Mouse (Mus musculus) Patski (cell line): Measurements from ENCODE around the gene Mef2a. TPM values are rescaled to one million over a fixed set of nuclear protein-coding genes. Genes with fewer than 3 reads are reported as not detected.

Experiments
- ATAC-seq: fragments of 100-300 bp; one replicate; pipeline ENCODE4 v1.8.0; 2021
- CTCF ChIA-PET: fragments of 350-600 bp; sonication (Branson Sonifier 250); formaldehyde crosslinking; loops from one replicate; lab custom pipeline; 2022; ENCODE audit warnings: inconsistent platforms; lab: Charles Lee
- POLR2A ChIA-PET: fragments of 350-600 bp; sonication (Branson Sonifier 250); formaldehyde crosslinking; loops from one replicate; lab custom pipeline; 2022; ENCODE audit warnings: antibody characterized with exemption, inconsistent platforms; lab: Charles Lee
- DNase-seq: peaks from one replicate; pipeline ENCODE4 v3.0.0-alpha.2; 2011; ENCODE audit warnings: low read depth, low spot score
- H3K27me3 ChIP-seq: fragments of 371-371 bp; one replicate; pipeline ENCODE4 v1.5.1; 2021
- CTCF ChIP-seq: fragments of 100-300 bp; IDR thresholded peaks from one replicate; pipeline ENCODE4 v1.5.1; 2021
- in situ Hi-C: fragments of 300-500 bp; cut with MboI; formaldehyde crosslinking; loops from 3 replicates; pipeline ENCODE4 v1.11.1; 2018; ENCODE audit warnings: low pct_unique_long_range_greater_than_20kb, mixed read lengths
- polyA plus RNA-seq: library from polyadenylated mRNA; unstranded; gene quantifications from one replicate; pipeline ENCODE4 v1.2.3, GENCODE M21; 2021

Mef2a gene
- polyA plus RNA-seq, 1 experiment from 2014 or later: 48.0 TPM

DNA sequence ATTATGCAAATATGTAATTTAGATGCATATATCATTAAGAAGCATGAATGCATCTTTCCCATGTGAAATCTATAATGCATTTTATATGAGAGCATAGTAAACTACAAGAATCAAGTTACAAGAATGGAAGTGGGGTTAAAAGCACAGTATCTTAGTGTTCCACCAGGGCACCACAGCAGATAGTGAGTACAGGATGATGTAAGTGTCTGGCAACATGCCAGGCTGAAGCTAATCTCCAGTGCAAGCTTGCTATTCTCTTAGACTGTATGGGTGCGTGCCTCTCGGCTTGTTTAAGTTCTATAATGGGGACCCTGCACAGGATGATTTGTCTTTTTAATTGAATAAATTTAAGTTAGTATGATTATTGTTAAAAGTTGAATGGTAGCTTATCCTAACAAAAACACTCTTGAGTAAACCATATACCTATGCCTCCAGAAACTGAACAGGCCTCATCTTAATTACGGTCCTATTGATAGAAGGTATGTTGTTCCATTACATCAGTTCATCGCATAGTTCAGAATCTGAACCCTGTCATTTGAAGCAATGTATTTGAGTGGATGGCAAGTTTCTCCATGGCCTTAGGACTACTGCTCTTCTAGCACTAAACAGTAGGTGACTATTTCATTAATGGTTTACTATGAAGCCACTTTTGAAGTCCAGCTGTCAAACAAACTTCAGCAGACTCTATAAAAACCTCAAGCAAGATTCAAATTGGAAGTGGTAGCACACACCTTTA is 112.7 kb downstream of the Mef2a start:
- no peaks in the 10 kb centered on the region for H3K27me3 ChIP-seq
- DNase-seq (peak; percentile 19), ATAC-seq (no peak)
- TF ChIP-seq CTCF: no peak
- ChIA-PET POLR2A (no interaction called here), CTCF (interaction anchor here (1.0 to 1.4 kb wide), 5 partner anchors 16 to 370 kb away, joined by 3 to 4 read pairs (median 3); no protein-coding TSS in a partner anchor)
- in situ Hi-C loops: no loop called here

DNA sequence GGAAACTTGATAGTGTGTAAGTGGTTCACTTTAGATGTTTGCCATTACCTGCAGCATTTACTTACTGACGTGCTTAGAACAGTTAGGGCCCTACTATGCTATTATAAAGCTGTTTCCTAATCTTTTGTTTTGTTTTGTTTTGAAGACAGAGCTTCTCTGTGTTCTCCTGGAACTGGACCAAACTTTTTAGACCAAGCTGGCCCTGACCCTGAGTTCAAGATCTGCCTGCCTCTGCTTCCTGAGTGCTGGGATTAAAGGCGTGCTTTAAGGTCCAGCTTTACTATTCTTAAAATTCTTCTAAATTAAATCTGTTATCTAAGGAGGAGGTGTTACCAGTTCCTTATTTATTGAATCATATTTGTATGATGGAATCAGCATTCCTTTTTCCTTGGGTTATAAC is 126.6 kb downstream of the Mef2a start:
- TF ChIP-seq CTCF: no peak
- CTCF ChIA-PET: interaction anchor here (0.6 to 7.4 kb wide), 3 partner anchors 10 to 387 kb away, joined by 3 to 58 read pairs (median 3); no protein-coding TSS in a partner anchor
- POLR2A ChIA-PET: interaction anchor here (0.7 kb wide), 2 partner anchors 93 to 226 kb away, joined by 3 to 5 read pairs; no protein-coding TSS in a partner anchor
- H3K27me3 ChIP-seq: no peaks in the 10 kb centered on the region
- in situ Hi-C loops: loop anchor here (25.0 kb wide), 1 partner anchor 516 kb away; the partner anchor contains the start of gene Synm
- DNase-seq: no peak
- no peak for ATAC-seq

DNA sequence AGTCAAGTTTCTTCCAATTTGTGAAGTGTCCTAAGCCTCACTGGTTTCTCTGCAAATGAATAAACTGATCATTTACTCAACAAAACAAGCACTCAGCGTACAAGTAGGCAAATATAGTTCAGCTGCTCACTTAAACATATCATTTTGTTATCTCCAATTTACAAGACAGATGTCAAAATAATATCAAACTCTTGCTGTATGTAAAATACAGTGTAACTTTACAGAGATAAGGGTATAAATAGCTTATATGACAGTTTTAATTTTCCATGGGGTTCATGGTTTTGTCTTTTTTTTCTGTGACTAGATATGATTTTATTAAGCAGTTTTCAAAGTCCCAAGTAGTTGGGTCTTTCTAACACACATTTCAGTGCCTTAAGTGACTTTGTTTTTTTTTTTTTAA is 127.4 kb downstream of the Mef2a start:
- no peak for TF ChIP-seq CTCF
- ATAC-seq (no peak), DNase-seq (no peak)
- ChIA-PET POLR2A (interaction anchor here (0.5 to 0.7 kb wide), 5 partner anchors 26 to 884 kb away, joined by 3 to 5 read pairs (median 3); no protein-coding TSS in a partner anchor), CTCF (interaction anchor here (1.4 to 7.4 kb wide), 3 partner anchors 11 to 388 kb away, joined by 3 to 58 read pairs (median 7); no protein-coding TSS in a partner anchor)
- in situ Hi-C loops: loop anchor here (25.0 kb wide), 1 partner anchor 517 kb away; the partner anchor contains the start of gene Synm
- no peaks in the 10 kb centered on the region for H3K27me3 ChIP-seq

DNA sequence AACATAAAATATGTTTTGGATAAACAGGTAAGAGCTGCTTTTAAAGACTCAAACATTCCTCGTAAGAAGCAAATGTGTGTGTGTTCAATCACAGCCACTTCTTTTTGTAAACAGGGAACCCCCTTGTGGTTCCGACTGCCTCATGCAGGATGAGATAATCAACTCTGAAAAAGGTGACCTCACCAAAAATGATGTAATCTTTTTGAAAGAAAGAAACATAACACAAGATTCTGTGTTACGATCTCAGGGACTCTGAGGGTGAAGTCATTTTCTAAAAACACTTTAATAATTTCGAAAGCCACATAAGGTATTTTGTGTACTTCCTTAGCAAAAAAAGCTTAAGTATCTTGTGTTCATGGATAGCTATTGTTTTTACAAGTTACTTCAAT is 128.8 kb downstream of the Mef2a start:
- peak; percentile 73 for ATAC-seq
- CTCF ChIA-PET: interaction anchor here (0.6 to 7.4 kb wide), 11 partner anchors 12 to 389 kb away, joined by 3 to 58 read pairs (median 7); no protein-coding TSS in a partner anchor
- DNase-seq: peak; percentile 49
- POLR2A ChIA-PET: interaction anchor here (0.6 to 0.8 kb wide), 2 partner anchors 13 to 408 kb away, joined by 3 to 4 read pairs; no protein-coding TSS in a partner anchor
- TF ChIP-seq CTCF: no peak
- H3K27me3 ChIP-seq: no peaks in the 10 kb centered on the region
- in situ Hi-C loops: loop anchor here (5.0 to 25.0 kb wide), 3 partner anchors 303 to 518 kb away; partner anchors contain the start of gene Synm

DNA sequence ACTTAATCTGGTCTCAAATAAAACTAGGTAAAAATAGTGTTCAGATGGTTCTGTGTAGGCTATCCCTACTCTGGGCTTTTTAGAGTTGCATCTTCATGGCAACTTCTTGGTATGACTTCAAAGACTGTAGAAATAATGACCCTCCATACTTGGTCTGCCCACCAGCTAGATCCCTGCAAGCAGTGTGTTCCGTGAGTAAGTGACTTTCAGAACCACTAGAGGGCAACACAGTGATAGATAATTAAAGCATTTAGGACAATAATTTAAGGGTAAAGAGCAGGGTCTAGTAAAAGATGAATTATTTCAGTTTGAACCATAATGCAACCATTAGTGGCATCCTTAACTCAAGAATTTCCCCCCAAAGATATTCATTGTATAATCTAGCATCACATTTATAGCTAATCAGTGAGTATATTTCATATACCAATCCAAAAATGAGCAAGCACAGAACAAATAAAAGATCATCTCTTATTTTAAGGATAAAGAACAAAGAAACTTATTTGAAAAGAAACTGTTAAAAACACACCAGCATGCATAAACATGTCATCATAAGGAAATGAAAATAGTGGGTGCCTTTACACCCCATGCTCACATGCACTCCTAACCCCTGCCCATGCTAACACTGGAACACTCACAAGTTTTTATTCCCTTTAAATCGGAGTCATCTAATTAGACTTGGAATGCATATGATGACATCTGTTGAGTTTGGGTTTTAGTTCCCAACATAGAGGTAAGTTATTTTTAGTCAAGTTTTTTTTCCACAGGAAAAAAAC is 129.4 kb downstream of the Mef2a start:
- ChIA-PET CTCF (interaction anchor here (0.6 to 7.4 kb wide), 12 partner anchors 12 to 390 kb away, joined by 3 to 58 read pairs (median 6); no protein-coding TSS in a partner anchor), POLR2A (interaction anchor here (0.6 kb wide), 1 partner anchor 408 kb away, joined by 3 read pairs; no protein-coding TSS in a partner anchor)
- no peaks in the 10 kb centered on the region for H3K27me3 ChIP-seq
- TF ChIP-seq CTCF: peak; percentile 79
- in situ Hi-C loops: loop anchor here (5.0 to 25.0 kb wide), 3 partner anchors 304 to 519 kb away; partner anchors contain the start of gene Synm
- ATAC-seq (no peak), DNase-seq (no peak)

DNA sequence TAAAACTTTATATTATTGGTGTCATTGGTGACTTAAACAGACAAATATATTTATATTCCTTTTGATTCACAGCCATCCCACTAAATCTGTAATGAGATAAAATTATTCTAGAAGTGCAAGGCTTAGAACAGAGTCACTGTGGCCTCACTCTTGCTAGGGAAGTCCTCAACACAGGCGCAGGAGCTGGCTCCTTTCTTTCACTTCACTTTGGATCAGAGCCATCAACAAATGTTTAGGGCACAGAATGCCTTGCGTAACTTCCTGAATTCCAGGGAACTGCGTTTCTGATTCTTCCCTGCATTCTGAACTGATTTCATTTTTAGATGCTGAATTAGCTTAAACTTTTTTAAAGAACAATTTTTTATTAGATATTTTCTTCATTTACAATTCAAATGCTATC is 130.7 kb downstream of the Mef2a start:
- no peak for ATAC-seq
- TF ChIP-seq CTCF: no peak
- no peak for DNase-seq
- H3K27me3 ChIP-seq: no peaks in the 10 kb centered on the region
- in situ Hi-C loops: loop anchor here (5.0 to 25.0 kb wide), 3 partner anchors 305 to 520 kb away; partner anchors contain the start of gene Synm
- CTCF ChIA-PET: interaction anchor here (1.1 to 7.4 kb wide), 3 partner anchors 12 to 391 kb away, joined by 3 to 58 read pairs (median 34); no protein-coding TSS in a partner anchor
- POLR2A ChIA-PET: no interaction called here

DNA sequence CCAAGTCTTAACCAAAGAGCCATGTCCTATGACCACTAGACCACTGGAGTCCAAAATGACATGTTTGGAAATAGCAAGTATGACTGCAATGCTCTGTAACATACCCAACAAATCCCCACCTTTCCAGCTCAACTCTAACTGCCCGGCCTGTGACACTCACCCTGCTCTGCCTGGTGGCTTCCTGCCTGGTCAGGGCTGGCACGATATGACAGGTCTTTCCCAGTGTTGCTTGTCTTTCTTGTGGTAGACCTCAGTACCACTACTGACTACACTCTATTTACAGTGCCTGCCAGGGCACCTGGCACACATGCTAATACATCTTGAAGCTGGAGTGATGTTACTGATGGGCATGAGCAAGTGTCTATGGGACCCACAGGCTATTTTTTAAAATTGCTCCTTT is 134.9 kb downstream of the Mef2a start:
- ChIA-PET POLR2A (no interaction called here), CTCF (interaction anchor here (1.6 to 2.2 kb wide), 2 partner anchors 8 to 13 kb away, joined by 3 to 10 read pairs; no protein-coding TSS in a partner anchor)
- in situ Hi-C loops: loop anchor here (25.0 kb wide), 1 partner anchor 525 kb away; the partner anchor contains the start of gene Synm
- DNase-seq (no peak), ATAC-seq (no peak)
- H3K27me3 ChIP-seq: no peaks in the 10 kb centered on the region
- TF ChIP-seq CTCF: no peak

DNA sequence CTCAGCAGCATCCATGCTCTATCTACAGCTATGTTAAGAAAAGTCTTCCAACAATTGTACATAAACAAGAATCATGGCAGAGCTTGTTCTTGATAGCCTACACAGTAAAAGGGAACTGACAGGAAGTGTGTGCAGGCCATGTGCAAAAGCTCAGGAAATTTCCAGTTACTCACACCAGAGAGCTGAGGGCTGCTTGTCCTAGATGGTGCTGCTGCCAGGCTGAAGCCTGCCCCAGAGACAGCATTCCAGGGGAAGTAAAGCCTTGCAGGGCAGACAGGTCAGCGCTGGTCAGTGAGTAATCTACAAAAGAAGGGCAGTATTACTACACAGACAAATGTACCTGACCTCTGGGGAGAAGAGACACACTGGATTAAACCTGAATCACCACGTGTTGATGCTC is 136.3 kb downstream of the Mef2a start:
- no peaks in the 10 kb centered on the region for H3K27me3 ChIP-seq
- no peak for TF ChIP-seq CTCF
- DNase-seq (no peak), ATAC-seq (no peak)
- in situ Hi-C loops: loop anchor here (25.0 kb wide), 1 partner anchor 526 kb away; the partner anchor contains the start of gene Synm
- POLR2A ChIA-PET: no interaction called here
- CTCF ChIA-PET: interaction anchor here (0.8 to 1.7 kb wide), 4 partner anchors 11 to 395 kb away, joined by 3 to 6 read pairs (median 3); no protein-coding TSS in a partner anchor

DNA sequence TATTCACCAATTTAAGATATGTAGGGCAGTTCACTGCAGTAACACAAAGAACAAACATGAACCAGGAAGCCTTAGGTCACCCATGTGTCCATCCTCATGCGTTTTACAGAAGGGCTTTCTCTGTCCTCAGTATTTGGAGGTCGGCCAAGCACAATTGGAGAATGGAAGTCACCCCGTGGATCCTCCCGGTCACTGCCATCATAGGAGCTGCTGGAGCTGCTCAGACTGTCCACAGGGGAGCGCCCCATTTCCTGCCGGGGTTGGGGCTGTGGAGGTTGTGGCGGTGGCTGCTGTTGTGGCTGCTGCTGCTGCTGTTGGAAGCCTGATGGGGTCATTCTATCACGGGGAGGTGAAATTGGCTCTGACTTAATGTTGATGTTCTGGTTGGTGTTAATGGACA is 137.9 kb downstream of the Mef2a start:
- no peak for TF ChIP-seq CTCF
- in situ Hi-C loops: loop anchor here (25.0 kb wide), 1 partner anchor 528 kb away; the partner anchor contains the start of gene Synm
- POLR2A ChIA-PET: interaction anchor here (0.6 kb wide), 1 partner anchor 523 kb away, joined by 3 read pairs; no protein-coding TSS in a partner anchor
- H3K27me3 ChIP-seq: no peaks in the 10 kb centered on the region
- CTCF ChIA-PET: interaction anchor here (1.7 kb wide), 1 partner anchor 396 kb away, joined by 6 read pairs; no protein-coding TSS in a partner anchor
- no peak for DNase-seq
- ATAC-seq: no peak
